Comparison of ENCODE assay signal across 8 mouse cellular contexts in the genomic region with DNA sequence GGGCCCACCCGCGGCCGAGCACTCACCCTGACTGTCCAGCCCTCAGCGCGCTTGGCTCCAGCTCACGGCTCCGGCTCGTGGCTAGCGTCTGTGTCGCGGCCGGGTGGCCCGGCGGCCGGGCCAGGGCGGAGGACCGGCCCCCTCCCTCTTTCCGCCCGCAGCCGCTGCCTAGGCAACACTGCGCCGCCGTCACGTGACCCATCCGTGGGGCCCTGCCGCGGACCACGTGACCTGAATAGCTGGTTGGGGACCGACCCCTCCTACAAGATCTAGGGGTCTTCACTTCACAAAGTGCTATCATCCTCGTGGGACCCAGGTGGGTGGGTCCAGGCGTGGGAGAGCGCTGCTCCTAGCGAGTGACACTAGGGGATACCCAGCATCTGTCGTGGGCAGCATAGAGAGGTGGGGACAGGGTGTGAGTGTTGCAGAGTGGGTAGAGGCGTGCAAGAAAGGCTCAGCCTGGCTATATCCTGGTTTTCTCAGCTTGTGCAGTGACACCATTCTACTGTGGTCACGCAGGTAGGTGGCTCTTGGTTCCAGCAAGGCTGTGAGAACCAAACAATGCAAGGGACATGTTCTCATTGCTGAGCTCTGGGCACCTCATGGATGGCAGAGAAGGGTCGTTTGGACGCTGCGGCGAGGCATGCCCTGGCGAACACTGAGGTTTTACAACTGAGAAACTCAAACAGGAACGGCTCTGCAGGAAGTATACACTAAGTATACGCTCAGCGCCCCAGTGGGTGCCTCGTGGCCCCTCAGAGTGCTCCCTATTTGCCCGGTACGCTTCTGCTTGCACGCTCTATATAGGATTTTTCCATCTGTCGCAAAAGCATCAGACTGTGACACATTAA. TPM values are rescaled to one million over a fixed set of nuclear protein-coding genes. Genes with fewer than 3 reads are reported as not detected.
DNase-seq lines count a peak whose midpoint lies in the region; ATAC-seq lines count a peak whose summit lies in the region.

Gene Orai2, minus strand, starts transcription at position 202 of the 851 bp plus-strand sequence.

- peak; percentile 77 for DNase-seq in T-cell, adult 2 months (ENCODE audit: low spot score)
- peak; percentile 70 to 87 for DNase-seq in cerebellum, postnatal 4 days (ENCODE audit: low spot score in 2 of 2)
- peak; percentile 67 for DNase-seq in gastrocnemius, adult 18-20 months (ENCODE audit: low spot score)
- DNase-seq in layer of hippocampus, postnatal 36 days: peak; percentile 86 to 88
- DNase-seq in lung, postnatal 25 days (ENCODE audit: low spot score): peak; percentile 86
- peak; percentile 87 for DNase-seq in retina, embryonic 14.5 days (ENCODE audit: low spot score)
- DNase-seq in thymus, postnatal 36 days: peak; percentile 92 to 94

- H3K4me2 ChIP-seq in hindbrain, embryonic 15.5 days: peak within 1 kb of the TSS; percentile 69

- ATAC-seq in hindbrain, embryonic 15.5 days (ENCODE audit: low FRiP score, low read depth): peak; percentile 86

- no peaks in the 10 kb centered on the region for H3K9me3 ChIP-seq in hindbrain, embryonic 15.5 days

- peak within 1 kb of the TSS; percentile 83 for H3K27ac ChIP-seq in hindbrain, embryonic 15.5 days (replicated peaks)

- H3K4me3 ChIP-seq in hindbrain, embryonic 15.5 days: peak within 1 kb of the TSS; percentile 65

- 4% methylated on average over 45 of the region's 49 CpGs for WGBS in hindbrain, embryonic 15.5 days

- H3K36me3 ChIP-seq in hindbrain, embryonic 15.5 days: peaks cover 5% of the 10 kb centered on the region; the same call in 1 of the 2 replicates

- H3K27me3 ChIP-seq in hindbrain, embryonic 15.5 days: no peaks in the 10 kb centered on the region

- H3K9ac ChIP-seq in hindbrain, embryonic 15.5 days: peak within 1 kb of the TSS; percentile 75

- H3K4me1 ChIP-seq in hindbrain, embryonic 15.5 days (replicated peaks): peaks cover 37% of the 10 kb centered on the region

RNA-seq across cellular contexts. Expression of gene Orai2, which starts in this region (rescaled TPM):
- total RNA-seq in gastrocnemius, adult 18-20 months (2021): under 1 TPM; 0.55 to 0.64 TPM
- 40.9 and 47.9 TPM in 2 replicates for polyA plus RNA-seq in hindbrain, embryonic 15.5 days (2015; fragmentation: Nextera tagmentation; extraction: Ambion mirVana)
- 100 to 1,000 TPM; 144 to 145 TPM for total RNA-seq in layer of hippocampus, postnatal 36 days (2021)

Comparison
In these comparisons a context has a peak if more than half of its experiments do, and no peak if none do; other contexts are left out.
1. Peak in every context shown above with its lines: DNase-seq, ATAC-seq, H3K4me3 ChIP-seq and H3K27ac ChIP-seq.
2. RNA of gene Orai2 (total RNA-seq): 144 to 145 TPM in layer of hippocampus, postnatal 36 days; 0.55 to 0.64 TPM in gastrocnemius, adult 18-20 months; every median in the first group is over 10 times any median in the second.
3. Peak in DNase-seq in gastrocnemius, adult 18-20 months; RNA of the gene not detected or under 1 TPM.